Comparison of ENCODE assay signal across 8 mouse cellular contexts in the genomic region with DNA sequence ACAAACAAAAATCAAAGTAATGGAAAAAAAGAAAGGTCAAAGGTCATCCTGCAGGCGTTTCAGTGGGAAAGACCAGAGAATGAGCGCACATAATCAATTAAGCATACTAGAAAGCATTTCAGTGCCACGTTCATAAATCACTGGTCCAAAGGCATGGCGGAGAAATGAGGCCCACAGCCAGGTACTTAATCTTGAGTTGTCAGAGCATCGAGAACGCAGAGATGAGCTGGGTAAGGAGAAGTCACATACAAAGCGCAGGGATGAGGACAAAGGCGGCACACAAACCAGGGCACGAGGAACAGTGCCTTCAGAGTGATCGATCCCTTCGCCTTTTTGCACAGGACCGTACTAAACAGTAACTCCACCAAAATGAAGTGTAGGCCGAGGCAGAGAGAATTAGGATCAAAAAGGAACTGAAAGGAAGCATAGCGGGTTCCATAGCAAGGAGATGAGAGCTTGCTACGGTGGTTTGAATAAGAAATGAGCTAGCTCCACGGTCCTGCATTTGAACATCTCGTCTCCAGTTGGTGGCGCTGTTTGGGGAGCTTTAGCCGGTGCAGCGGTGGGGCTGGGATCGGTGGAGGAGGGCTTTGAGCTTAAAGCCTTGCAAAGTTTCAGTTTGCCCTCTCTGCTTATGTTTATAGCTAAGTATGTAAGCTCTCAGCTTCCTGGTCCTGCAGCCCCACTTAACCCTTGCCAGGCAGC. TPM values are rescaled to one million over a fixed set of nuclear protein-coding genes. Genes with fewer than 3 reads are reported as not detected.
DNase-seq lines count a peak whose midpoint lies in the region; ATAC-seq and TF ChIP-seq lines count a peak whose summit lies in the region.

No protein-coding gene starts in this region.

- H3K4me3 ChIP-seq in gastrocnemius, adult 2 months, result peak overlapping the region; percentile 69

- peak; percentile 88 for TF ChIP-seq CTCF in gastrocnemius, adult 2 months (IDR thresholded peaks at IDR 0.05)

- peak overlapping the region; percentile 62; the same call in 1 of the 2 replicates for H3K27ac ChIP-seq in gastrocnemius, adult 2 months

- peak; percentile 92 for ATAC-seq in megakaryocyte-erythroid progenitor cell, adult 5-6 weeks (replicated peaks; ENCODE audit: low FRiP score, low TSS enrichment, poor library complexity, severe bottlenecking)

- intact Hi-C loops in gastrocnemius, adult 2 months (cut with DNase I), result loop anchor here (5.0 kb wide), 1 partner anchor 135 kb away; no protein-coding TSS in a partner anchor
- intact Hi-C loops in left cerebral cortex, postnatal 14 days (cut with DNase I), result loop anchor here (5.0 to 10.0 kb wide), 3 partner anchors 50 to 523 kb away; no protein-coding TSS in a partner anchor

- peak; percentile 86 for DNase-seq in ZHBTc4 (ENCODE audit: low read depth, low spot score)
- DNase-seq in cerebellum, postnatal 36 days, result peak; percentile 57 to 59
- DNase-seq in gastrocnemius, adult 2 months, result peak; percentile 85
- DNase-seq in hindlimb bud, embryonic 11.5 days (ENCODE audit: extremely low spot score, low read depth, low spot score), result peak; percentile 86
- DNase-seq in left cerebral cortex, postnatal 14 days (ENCODE audit: low spot score in 2 of 2), result peak; percentile 67 to 75
- DNase-seq in right cerebral cortex, postnatal 10 days (ENCODE audit: low spot score in 2 of 2), result peak; percentile 75 to 86
- DNase-seq in urinary bladder, postnatal 4 days (ENCODE audit: low spot score in 2 of 2), result peak; percentile 58 to 87

RNA-seq across cellular contexts. Expression of a gene that starts 33.3 kb away (rescaled TPM):
- total RNA-seq in gastrocnemius, adult 2 months (2021), result 10 to 100 TPM; 28.5 to 35.2 TPM
- total RNA-seq in left cerebral cortex, postnatal 14 days (2021), result 10 to 100 TPM; 59.5 to 64.6 TPM
- 24.9 and 35.7 TPM in 2 replicates for total RNA-seq in megakaryocyte-erythroid progenitor cell, adult 5-6 weeks (2014; fragmentation: Nextera tagmentation)
- 41.1 and 46.9 TPM in 2 replicates for total RNA-seq in megakaryocyte-erythroid progenitor cell, adult 5-6 weeks (2017)

Comparison
In these comparisons a context has a peak if more than half of its experiments do, and no peak if none do; other contexts are left out.
1. Peak in every context shown above with its lines: DNase-seq, ATAC-seq, H3K4me3 ChIP-seq and H3K27ac ChIP-seq.